Mouse (Mus musculus): Measurements from ENCODE around the gene Rbp3.

Gene Rbp3

DNA sequence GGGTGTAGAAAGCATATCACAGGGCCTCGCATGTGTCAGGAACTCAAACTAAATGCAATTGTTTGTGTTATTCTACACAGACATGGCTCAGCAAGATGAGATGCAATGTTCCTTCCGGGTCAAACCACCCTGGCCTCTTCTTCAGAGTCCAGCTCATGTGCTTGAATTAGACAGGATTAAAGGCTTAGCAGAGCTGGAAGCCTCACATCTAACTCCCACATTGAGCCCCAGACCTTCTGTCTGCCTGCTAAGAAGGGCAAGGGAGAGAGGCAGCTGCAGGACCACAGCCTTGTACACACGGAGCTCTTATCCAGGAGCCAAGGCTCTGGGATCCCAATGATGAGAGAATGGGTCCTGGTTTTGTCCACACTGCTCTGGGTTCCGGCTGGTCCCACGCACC is at the start of gene Rbp3:
Gene Rbp3 (plus strand): TSS at position 243 of the 400 bp plus-strand sequence.
- no peak for DNase-seq (ENCODE audit: low spot score)

DNA sequence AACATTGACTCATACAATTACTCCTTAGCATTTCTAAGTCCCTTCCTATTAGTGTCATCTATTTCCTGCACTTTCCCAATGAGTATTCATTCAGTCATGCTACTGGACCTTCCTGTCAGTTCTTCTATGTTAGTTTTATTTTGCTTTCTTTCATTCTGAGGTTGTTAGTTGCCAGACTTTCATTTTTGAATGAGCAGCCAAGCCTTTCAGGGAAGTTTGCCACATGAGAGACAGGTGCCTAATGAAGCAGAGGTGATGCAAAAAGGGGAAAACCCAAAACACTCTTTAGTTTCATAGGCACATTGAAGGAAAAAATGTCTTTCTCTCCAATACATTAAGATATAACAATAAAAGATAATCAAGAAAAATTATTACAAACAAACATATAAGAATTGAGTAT is 49.0 kb upstream of the Rbp3 start:
- no peak for DNase-seq (ENCODE audit: low spot score)

DNA sequence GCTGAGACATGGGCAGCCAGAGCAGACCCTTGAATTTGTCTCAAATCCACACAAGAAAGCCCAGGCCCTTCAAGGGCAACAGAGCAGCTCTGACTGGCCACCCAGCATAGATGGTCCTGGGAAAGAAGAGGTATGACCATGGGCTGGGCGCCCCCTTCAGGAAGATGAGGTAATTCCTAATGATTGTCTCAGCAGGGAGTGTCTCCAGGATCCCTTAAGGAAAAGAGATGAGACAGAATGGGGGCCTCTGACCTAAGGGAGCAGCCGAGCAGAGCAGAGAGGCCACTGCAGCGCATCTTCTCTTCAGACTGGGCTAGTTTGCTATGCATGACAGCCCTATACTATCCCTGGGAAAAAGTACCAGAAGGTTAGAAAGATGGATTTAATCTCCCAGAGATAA is 40.1 kb upstream of the Rbp3 start:
- no peak for DNase-seq (ENCODE audit: low spot score)

DNA sequence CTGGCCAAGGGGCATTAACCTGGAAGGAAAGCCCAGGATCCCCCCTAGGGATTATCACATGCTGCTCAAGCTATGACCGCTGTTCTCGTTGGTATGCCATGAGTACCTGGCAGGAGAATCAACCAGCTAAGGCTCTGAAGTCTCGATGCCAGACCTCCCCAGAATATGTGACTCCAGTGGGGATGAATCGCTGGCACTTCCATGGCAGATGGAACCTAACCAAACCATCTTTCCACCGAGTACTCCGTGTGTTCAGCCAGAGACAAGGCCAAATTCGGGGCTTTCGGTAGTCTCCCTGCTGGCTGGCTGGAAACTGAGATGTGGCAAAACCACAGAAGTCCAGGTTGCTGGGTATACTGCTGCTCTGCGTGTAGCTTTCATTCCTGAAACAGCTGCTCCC is 39.6 kb upstream of the Rbp3 start:
- DNase-seq (ENCODE audit: low spot score) = no peak

DNA sequence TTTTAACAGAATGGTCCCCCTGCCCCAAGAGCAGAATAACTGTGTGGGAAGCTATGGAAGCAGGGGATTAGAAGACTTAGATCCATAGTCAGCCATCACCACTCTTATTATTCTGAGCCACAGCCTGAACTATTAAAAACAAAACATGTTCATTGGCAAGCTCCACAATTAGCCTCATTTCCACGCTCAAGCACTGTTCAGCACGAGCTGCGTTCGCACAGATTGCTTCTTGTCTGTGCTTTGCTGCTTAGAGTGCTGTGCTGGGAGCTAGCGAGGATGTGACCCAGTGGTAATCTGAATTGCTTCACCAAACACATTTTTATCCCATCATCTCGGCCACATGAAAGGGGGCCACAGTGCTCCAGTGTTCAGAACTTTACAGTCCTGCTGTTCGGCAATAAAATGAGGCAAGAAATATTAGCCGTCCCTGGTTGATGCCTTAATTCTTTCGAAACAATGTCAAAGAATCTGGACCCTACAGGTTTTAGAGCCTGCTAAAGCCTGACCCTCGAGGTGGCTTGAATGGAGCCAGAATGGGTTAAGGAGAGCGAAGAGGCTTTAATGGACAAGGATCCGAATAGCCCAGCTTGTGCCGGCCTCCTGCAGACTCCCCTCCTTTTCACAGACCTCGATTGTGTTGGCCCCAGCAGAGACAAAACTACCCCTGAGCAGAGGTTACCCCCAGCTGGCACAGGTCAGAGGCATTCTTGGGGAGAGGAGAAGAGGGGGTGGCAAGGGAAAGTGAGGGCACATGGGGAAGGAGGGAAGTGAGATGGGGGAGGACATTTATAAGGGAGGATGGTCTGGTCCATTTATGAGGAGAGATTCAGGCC is 32.9 kb upstream of the Rbp3 start:
- no peak for DNase-seq (ENCODE audit: low spot score)

DNA sequence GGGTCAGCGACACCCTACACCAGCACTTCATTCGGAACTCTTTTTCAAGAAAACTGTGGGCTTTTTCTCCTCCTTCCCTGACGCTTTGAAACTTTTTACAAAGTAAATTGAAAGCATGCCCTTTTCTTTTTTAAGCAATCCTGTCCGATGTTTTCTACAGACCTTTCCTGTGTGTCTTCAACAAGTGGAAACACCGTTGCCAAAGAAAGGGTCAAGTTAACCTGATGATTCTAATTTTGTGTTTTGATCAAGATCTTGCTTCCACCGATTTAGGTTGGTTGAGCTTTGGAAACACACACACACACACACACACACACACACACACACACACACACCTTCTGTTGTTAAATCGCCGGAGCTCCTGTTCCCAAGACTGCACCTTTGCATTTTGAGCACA is 31.0 kb upstream of the Rbp3 start:
- DNase-seq (ENCODE audit: low spot score) = no peak

DNA sequence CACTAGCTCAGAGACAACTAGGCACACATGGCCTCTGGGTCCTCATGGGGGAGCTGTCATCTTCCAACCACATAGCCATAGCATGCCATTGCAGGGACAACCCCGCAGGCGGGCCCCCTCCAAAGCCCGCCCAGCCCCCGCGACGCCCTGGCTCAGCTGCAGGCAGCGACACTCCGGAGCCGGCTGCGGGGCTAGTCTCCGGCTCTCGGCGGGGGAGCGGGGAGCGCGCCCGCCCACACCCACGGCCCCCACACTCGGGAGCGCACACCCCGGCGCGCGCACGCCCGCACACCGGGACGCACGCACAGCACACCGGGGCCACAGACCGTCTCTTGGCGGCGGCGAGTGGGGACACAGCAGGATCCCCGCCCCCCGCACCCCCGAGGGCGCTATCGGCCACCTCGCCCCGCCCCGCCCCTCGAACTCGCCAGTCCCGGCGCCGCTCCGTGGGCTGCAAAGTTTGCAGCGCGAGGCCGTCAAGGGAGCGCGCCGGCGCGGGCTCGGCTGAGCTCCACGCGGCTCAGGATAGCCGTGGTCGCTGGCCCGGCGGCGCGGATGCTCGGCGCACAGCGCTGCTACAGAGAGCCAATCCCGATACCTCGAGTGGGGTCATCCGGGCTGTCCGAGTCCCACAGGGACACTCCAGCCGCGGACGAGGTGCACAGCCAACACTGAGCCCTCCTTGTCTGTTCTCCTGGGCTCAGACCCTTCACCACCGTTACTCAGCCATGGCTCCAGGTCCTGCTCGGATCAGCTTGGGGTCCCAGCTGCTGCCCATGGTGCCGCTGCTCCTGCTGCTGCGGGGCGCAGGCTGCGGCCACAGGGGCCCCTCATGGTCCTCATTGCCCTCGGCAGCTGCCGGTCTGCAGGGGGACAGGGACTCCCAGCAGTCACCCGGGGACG is 30.4 kb upstream of the Rbp3 start, which contains the start of gene Gdf10:
Gene Gdf10 (plus strand): TSS at position 420 of the 903 bp plus-strand sequence.
- no peak for DNase-seq (ENCODE audit: low spot score)

DNA sequence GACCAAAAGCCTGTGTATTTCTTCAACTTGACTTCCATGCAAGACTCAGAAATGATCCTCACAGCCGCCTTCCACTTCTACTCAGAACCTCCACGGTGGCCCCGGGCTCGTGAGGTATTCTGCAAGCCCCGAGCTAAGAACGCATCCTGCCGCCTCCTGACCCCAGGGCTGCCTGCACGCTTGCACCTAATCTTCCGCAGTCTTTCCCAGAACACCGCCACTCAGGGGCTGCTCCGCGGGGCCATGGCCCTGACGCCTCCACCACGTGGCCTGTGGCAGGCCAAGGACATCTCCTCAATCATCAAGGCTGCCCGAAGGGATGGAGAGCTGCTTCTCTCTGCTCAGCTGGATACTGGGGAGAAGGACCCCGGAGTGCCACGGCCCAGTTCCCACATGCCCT is 21.9 kb upstream of the Rbp3 start:
- DNase-seq (ENCODE audit: low spot score) = no peak

DNA sequence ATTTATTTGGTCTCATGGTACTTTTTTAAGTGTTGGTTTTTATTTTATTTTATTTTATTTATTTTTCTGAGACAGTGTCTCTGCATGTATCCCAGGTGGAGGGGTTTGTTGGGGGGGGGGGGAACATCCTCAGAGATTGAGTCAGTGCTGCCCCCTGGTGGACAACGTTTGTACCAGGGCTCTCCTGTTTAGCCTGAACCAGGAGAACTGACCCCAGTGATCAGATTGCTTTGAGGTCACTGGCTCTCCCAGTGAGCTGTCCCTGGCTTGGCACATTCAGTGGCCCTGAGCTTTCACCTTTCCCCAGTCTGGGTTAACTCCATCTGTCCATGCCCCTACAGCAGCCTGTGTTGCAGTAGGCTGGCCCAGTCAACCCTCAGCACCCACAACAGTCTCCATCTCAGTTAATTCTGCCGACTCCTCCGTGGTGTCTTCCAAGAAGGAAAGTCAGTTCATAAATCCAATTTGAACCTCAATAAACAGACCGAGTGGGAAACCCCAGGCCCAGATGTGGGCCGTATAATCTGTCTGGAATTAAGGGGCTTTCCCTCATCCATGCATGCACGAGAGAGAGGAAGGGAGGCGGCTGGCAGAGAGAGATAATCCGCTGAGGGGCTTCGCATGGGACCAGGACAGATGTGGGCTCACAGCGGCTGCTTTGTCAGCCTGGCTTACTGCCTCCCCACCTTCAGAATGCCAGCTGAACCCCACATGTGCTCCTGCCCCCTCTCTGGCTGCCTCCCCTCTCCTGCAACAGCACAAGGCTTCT is 20.7 kb upstream of the Rbp3 start:
- no peak for DNase-seq (ENCODE audit: low spot score)

DNA sequence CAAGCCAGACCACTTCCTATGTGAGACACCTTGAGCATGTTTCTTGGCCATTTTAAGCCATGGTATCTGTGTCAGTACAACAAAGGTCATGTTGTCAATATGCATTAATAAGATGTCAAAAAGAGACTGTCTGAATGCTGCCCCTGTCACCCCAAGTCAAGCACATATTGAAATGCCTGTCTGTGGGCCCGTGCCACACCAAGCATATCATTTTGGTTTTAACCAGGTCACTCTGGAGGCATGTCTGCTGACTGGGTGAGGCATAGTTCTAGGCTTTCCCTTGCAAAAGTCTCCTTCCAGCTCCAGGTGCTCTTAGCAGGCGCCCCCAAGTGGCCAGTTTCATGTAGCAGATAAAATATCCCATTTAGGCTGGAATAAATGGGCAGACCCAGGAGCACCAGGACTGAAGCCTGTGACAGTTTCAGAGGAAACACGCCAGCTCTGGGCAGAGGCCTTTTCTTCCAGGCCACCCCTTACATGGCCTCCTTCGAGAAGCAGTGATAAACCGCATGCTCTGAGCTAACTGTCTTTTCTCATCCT is 20.0 kb upstream of the Rbp3 start:
- DNase-seq (ENCODE audit: low spot score) = no peak

DNA sequence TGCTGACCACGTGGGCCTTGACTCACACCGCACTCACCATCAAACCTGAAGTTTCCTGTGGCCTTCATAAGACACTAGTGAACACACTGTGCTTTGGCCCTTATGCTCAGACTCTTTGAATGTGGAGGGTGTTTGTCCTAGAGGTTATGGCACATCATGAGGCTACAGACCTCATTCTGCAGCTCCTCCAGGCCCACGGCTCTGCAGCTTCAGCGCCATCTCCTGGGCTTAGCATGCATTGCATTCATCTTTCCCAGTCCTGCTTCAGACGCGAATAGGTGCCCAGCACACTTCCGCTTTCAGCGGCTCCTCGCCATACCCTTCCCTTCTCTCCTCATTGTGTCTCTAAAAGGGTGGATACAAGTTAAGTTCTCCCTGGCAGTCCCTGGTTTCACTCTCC is 14.7 kb upstream of the Rbp3 start:
- no peak for DNase-seq (ENCODE audit: low spot score)

DNA sequence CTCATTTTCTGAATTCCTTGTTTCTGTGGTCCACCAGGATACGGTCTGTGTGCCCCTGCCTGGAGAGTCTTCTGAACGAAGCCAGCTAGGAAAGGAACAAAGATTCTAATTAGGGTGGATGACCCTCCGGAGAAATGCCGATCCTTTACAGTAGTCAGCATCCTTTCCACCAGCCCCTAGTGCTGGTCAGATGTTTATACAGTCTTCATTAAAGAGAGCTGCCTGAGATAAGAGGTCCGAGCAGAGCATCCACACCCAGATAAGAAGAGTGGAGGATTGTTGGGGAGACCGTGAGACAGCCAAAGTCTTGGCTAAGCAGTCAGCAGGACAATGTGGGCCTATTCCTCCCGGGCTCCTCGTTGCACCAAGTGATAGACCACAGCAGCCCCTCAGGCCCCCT is 13.1 kb upstream of the Rbp3 start, which contains the start of gene Gdf2:
Gene Gdf2 (plus strand): TSS at position 301 of the 400 bp plus-strand sequence.
- no peak for DNase-seq (ENCODE audit: low spot score)

DNA sequence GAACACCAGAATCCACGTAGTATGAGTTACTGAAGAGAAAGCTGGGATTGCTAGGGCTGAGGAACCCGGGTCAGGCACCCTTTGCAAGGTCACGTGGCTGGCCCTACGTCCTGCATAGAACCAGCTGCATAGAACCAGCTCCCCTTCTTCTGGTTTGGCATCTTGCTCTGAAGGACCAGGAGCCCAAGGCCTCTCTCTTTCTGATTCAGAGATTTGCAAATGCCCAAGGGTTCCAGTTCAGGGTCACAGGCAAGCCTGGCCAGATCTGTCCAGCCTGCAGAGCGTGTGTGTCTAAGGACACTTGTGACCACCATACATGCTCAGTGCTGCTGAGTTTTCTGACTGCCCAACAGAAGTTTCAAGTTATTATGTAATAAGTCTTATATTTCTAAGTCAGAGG is 11.6 kb upstream of the Rbp3 start:
- no peak for DNase-seq (ENCODE audit: low spot score)

DNA sequence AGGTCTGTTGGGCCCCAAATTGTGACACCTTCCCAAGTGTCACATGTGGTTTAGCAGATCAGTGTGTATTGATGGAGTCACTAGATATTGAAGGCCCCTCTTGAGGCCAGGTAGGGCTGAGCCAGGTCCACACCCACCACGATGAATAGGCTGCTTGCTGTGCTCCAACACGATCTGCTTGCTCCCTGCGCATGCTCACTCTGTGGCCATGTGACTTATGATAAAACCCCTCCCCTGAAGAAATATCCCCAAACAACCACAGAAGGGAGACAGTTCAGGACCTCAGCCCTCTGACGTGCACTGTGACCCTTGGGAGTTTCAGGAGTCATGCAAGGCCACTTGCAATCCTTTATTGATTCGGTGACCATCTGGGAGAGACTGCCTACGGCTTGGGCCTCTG is 7.7 kb upstream of the Rbp3 start:
- no peak for DNase-seq (ENCODE audit: low spot score)

DNA sequence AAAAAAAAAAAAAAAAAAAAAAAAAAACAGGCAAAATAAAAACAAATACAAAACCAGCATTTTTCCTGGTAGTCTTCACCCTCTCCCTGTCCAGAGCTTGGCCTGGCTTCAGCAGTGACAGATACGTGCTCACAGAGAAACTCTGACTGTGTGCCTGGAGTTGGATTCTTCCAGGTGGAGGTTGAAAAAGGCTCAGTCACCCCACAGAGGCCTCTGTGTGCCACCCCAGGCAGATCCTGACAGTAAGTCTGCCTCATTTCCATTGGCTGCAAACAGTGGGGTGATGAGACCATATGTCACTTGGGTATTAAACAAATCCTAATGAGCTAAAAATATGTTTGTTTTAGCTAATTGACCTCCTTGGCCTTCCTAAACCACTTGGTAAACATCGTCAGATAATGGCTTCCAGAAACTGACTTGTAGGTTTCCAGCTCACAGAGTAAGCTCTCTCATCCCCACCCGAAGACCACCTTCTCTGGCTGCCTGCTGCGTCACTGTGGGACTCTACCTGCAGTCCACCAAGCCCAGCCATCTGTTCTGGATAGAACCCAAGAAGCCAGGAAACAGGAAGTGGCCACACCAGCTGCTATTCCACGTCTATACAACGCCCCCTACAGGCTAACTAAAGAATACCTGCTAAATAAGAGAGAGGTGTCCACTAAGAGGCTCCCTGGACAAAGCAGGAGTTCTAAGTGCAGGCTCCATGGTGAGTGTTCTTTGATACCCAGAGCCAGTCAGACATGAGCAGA is 1.4 kb upstream of the Rbp3 start:
- DNase-seq (ENCODE audit: low spot score) = no peak

DNA sequence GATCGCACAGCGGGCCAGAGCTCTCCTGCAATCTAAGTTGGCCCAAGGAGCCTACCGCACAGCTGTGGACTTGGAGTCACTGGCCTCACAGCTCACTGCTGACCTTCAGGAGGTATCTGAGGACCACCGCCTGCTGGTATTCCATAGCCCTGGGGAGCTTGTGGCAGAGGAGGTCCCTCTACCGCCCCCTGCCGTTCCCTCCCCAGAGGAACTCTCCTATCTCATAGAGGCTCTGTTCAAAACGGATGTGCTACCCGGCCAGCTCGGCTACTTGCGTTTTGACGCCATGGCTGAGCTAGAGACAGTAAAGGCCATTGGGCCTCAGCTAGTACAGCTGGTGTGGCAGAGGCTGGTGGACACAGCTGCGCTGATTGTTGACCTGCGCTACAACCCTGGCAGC is 2.3 kb downstream of the Rbp3 start:
- no peak for DNase-seq (ENCODE audit: low spot score)

DNA sequence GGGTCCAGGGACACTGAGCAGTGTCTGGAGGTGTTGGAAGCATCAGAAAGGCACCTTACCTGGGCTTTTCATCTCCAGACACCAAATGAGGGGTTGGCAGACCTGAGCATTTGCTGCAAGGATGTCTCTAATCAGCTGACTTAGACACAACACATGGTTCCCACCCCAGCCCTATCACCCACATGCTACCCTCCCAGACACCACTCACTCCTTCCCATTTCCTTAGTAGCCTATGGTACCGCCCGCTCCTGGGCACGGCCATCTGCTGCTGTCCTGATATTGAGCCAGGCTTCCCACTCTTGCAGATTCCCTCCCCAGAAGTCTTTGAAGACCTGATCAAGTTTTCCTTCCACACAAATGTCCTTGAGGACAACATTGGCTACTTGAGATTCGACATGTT is 4.4 kb downstream of the Rbp3 start:
- no peak for DNase-seq (ENCODE audit: low spot score)

DNA sequence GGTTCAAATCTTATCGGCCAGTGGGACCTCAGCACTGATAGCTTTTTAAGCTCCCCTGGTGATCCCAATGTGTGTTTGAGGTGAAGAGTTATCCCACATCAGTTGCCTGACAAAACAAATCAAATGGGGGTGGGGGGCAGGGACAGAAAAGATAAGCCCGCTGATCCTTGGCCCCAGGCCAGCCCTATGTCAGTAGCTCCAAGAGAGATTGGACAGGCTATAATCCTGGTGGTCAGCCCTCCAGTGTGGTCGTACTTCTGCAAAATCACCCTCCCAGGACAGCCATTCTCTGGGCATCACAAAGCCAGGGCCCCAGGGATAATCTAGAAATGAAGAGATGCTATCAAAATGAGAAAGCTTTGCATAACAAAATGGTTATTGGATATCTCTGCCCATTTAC is 5.0 kb downstream of the Rbp3 start:
- no peak for DNase-seq (ENCODE audit: low spot score)

DNA sequence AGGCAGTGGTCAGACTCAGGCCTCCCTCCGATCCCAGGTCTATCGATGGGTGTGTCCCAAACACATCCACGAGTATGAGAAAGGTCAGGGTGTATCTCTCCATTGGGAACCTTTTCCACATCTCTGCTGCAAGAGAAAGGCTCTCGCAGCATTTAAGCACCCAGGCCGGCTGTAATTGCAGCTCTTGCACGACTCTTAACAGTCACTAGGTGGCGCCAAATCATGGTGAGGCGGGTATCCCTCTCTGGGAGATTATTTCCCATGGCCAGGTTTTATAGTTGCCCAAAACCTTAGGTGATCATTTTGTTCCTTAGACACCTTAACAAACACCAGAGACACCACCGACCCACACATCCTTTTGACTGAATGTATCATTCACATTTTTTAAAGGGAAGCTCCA is 5.5 kb downstream of the Rbp3 start:
- DNase-seq (ENCODE audit: low spot score) = no peak

DNA sequence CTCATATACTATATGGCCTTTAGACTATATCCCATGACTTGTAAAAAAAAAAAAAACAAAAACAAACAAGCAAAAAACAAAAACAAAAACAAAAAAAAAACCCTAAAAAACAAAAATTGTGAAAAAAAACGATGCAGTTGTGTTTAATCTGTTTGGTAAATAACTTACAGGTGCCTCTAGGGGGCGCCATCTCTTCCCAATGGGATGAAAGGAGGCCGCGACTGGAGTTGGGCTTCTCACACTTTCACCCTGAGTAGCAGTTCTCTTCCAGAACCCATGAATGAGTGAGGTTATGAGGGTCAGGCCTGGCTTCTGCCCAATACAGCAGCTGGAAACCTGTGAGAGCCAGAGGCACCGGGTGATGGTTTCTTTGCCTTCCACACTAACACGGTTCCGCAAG is 11.9 kb downstream of the Rbp3 start:
- no peak for DNase-seq (ENCODE audit: low spot score)

DNA sequence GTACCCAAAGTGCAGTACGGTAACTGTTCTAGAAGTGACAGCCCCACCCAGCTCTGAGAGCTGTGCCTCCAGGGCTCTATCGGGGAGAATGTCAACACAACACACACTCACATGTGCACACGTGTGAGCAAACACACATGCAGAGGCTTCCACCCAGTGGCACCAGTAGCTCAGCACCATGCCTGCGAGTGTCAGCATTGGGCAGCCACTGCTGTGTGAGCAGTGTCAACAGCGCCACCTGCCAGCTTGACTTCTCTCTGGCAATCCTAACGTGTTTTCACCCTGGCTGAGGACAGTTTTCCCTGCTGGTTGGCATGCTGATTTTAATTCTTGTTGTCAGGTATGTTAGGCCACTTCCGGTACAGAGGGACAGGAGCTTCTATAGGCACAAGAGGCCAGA is 18.9 kb downstream of the Rbp3 start:
- no peak for DNase-seq (ENCODE audit: low spot score)

Data from MN1 (cell line).